Mouse (Mus musculus): ENCODE measurements around the gene Itga2b. TPM values are rescaled to one million over a fixed set of nuclear protein-coding genes. Genes with fewer than 3 reads are reported as not detected.

Gene Itga2b
- total and polyA plus RNA-seq, 3 experiments: 27.3 to 72.3 (median 27.8) TPM

DNA sequence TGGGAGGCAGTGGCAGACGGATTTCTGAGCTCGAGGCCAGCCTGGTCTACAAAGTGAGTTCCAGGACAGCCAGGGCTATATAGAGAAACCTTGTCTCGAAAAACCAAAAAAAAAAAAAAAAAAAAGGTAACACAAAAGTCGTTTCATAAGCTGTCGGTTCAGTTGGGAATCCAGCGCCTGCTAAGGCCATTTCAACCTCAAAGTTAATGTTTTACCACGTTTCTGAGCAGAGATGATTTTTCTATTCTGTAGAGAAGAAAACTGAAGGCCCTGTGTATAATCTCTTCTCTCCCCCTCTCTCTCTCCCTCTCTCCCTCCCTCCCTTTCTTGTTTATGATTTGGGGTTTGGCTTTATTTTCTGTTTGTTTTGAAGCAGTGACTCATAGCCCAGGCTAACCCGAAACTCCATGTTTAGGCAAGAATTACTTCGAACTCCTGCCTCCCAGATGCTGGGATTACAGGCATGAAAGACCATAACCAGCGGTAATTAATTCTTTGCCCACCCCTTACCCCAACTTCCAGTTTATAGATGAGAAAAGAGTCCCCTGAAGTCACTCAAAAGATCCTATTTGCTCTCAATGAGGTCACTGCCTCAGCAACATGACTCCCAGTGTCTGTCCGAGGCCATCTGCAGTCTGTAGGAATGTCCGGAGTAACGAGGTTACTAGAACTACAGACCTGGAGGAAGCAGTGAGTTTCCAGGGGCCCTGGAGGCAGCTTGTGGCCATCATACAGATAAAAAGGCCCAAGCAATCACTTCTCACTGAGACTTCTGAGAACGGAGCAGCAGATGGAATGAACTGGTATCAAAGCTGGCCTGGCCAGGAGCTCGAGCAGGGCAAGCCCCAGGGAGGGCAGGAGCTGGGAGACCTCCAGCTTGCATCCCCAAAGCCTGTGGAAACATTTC is 60.8 kb downstream of the Itga2b start:
- Histone ChIP-seq H3K4me3 (ENCODE audit: low read depth, low read length) (peak overlapping the region; percentile 84; the same call in 1 of the 2 replicates), H3K4me1 (ENCODE audit: insufficient read depth, low read depth, low read length) (peaks cover 54% of the 10 kb centered on the region), H3K9me3 (replicated peaks) (no peaks in the 10 kb centered on the region), H3K36me3 (replicated peaks) (peaks cover 22% of the 10 kb centered on the region), H3K27me3 (ENCODE audit: insufficient read depth, low read length) (peaks cover 12% of the 10 kb centered on the region)
- no peak for DNase-seq (ENCODE audit: low spot score)
- no peak for ATAC-seq (ENCODE audit: extremely low read depth, insufficient number of reproducible peaks, low FRiP score, poor library complexity, severe bottlenecking)
- TF ChIP-seq GATA1 (IDR thresholded peaks at IDR 0.05; ENCODE audit: borderline replicate concordance, low read length) (no peak), TAL1 (conservative IDR thresholded peaks at IDR 0.05; ENCODE audit: low read depth, low read length) (no peak), GATA2 (IDR thresholded peaks at IDR 0.05; ENCODE audit: borderline replicate concordance, low read depth, low read length) (no peak), POLR2AphosphoS5 (IDR thresholded peaks at IDR 0.05; ENCODE audit: insufficient replicate concordance, low read depth, low read length) (no peak), CTCF (IDR thresholded peaks at IDR 0.05; ENCODE audit: low read depth, low read length) (no peak)

DNA sequence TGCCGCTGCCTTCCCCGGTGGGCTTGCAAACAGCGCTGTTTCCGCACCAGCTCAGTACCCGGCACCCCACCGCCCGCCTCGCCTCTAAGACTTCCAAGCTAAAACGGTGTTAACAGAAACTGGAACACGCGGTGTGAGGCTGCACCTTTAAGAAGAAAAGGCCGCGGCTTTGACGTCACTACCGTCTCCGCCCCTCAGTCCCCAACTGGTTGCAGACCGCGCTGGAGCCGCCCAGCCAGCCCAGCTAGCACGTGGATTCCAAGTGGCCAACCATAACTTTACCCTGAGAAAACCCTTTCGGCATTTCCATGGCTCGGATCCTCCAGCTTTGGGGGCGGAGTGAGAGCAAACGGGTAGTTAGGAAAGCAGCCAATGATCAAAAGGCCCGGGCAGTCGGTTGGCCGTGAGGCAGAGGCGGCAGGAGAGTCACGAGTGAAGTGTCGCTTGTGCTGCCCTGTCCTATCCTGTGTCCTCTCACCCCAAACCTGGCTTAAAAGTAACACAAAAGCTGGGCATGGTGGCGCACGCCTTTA is 61.5 kb downstream of the Itga2b start:
- no peak for TF ChIP-seq TAL1 (conservative IDR thresholded peaks at IDR 0.05; ENCODE audit: low read depth, low read length)
- no peak for TF ChIP-seq GATA1 (IDR thresholded peaks at IDR 0.05; ENCODE audit: borderline replicate concordance, low read length)
- no peak for TF ChIP-seq POLR2AphosphoS5 (IDR thresholded peaks at IDR 0.05; ENCODE audit: insufficient replicate concordance, low read depth, low read length)
- no peak for TF ChIP-seq GATA2 (IDR thresholded peaks at IDR 0.05; ENCODE audit: borderline replicate concordance, low read depth, low read length)
- no peak for TF ChIP-seq CTCF (IDR thresholded peaks at IDR 0.05; ENCODE audit: low read depth, low read length)
- peaks cover 54% of the 10 kb centered on the region for H3K4me1 ChIP-seq (ENCODE audit: insufficient read depth, low read depth, low read length)
- H3K36me3 ChIP-seq (replicated peaks): peaks cover 29% of the 10 kb centered on the region
- ATAC-seq (ENCODE audit: extremely low read depth, insufficient number of reproducible peaks, low FRiP score, poor library complexity, severe bottlenecking) (peak; percentile 87), DNase-seq (ENCODE audit: low spot score) (peak; percentile 95)
- peak overlapping the region; percentile 84 for H3K4me3 ChIP-seq (ENCODE audit: low read depth, low read length)
- H3K27me3 ChIP-seq (ENCODE audit: insufficient read depth, low read length): peaks cover 6% of the 10 kb centered on the region
- H3K9me3 ChIP-seq (replicated peaks): no peaks in the 10 kb centered on the region

DNA sequence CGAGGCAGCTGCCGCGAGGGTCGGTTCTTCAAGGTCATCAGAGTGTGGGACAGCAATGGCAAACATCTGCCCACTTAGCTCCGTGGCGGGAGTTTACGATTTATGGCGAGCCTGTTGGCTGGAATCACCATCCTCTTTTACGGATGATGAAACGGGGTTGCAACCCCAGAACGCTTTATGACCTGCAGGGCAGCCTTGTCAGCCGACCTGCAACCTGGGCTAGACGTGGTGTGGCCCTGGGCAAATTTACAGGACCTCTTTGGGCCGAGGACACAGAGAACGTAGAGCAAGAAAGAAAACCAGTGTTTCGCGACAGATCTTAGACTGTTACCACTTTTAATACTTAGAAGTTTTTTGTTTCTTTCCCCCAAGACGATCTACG is 62.1 kb downstream of the Itga2b start, which contains the start of gene Slc25a39:
Gene Slc25a39, minus strand, starts transcription at position 113 of the 382 bp plus-strand sequence.
- H3K4me3 ChIP-seq (ENCODE audit: low read depth, low read length): peak within 1 kb of the TSS; percentile 84
- DNase-seq (ENCODE audit: low spot score) (peak; percentile 45), ATAC-seq (ENCODE audit: extremely low read depth, insufficient number of reproducible peaks, low FRiP score, poor library complexity, severe bottlenecking) (no peak)
- no peak for TF ChIP-seq CTCF (IDR thresholded peaks at IDR 0.05; ENCODE audit: low read depth, low read length)
- peaks cover 54% of the 10 kb centered on the region for H3K4me1 ChIP-seq (ENCODE audit: insufficient read depth, low read depth, low read length)
- no peaks in the 10 kb centered on the region for H3K9me3 ChIP-seq (replicated peaks)
- H3K36me3 ChIP-seq (replicated peaks): peaks cover 35% of the 10 kb centered on the region
- H3K27me3 ChIP-seq (ENCODE audit: insufficient read depth, low read length): peaks cover under 1% of the 10 kb centered on the region

DNA sequence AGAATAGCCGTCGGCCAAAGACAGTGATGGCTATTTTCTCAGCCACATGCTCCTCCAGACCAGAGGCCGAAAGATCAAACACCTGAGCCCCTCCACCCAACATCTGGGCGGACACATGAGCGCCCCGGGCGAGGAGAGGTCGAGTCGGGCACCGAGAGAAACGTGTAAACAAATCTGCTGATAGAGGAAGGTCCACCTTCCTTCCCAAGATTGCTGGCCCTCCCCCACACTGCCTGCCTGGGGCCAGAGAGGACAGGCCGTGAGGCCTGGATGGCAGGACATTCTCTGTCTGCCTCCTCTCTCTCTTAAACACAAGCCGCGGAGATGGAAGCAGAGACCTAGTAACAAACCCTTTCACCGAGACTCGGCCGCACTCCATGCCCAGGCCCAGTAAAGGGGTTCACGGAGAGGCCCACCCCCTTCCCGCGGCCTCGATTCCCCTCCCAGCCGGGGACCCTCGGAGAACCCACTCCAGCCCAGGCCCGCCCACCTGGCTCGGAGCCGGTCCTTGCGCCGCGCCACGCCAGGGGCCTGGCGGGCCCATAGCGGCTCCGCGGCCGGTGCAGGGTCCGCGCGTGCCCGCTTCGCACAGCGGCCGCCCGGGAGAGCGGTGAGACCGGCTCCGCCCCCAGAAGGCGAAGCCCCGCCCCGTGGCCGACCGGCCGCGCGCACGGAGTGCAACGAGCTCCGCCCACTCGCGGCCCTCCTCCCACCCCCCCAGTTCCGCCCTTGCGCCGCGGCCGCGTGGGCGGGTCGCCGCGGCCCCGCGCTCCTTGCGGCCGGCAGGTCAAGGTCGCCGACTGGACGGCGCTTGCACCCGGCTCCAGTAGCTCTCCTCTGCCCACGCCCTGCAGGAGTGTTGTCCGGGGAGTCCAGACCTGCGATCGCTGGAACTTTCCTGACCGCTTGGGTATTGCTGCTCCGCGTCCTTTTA is 62.8 kb downstream of the Itga2b start:
- H3K4me3 ChIP-seq (ENCODE audit: low read depth, low read length): peak overlapping the region; percentile 84
- peaks cover 41% of the 10 kb centered on the region for H3K36me3 ChIP-seq (replicated peaks)
- DNase-seq (ENCODE audit: low spot score) (peak; percentile 94), ATAC-seq (ENCODE audit: extremely low read depth, insufficient number of reproducible peaks, low FRiP score, poor library complexity, severe bottlenecking) (0 out of 2 replicates have a peak, but pooled peaks have one; percentile 18)
- no peaks in the 10 kb centered on the region for H3K9me3 ChIP-seq (replicated peaks)
- H3K27me3 ChIP-seq (ENCODE audit: insufficient read depth, low read length): no peaks in the 10 kb centered on the region; the same call in none of the 2 replicates
- TF ChIP-seq TAL1 (conservative IDR thresholded peaks at IDR 0.05; ENCODE audit: low read depth, low read length) (no peak), POLR2AphosphoS5 (IDR thresholded peaks at IDR 0.05; ENCODE audit: insufficient replicate concordance, low read depth, low read length) (no peak), GATA1 (IDR thresholded peaks at IDR 0.05; ENCODE audit: borderline replicate concordance, low read length) (no peak), CTCF (IDR thresholded peaks at IDR 0.05; ENCODE audit: low read depth, low read length) (no peak), GATA2 (IDR thresholded peaks at IDR 0.05; ENCODE audit: borderline replicate concordance, low read depth, low read length) (no peak)
- H3K4me1 ChIP-seq (ENCODE audit: insufficient read depth, low read depth, low read length): peaks cover 54% of the 10 kb centered on the region

DNA sequence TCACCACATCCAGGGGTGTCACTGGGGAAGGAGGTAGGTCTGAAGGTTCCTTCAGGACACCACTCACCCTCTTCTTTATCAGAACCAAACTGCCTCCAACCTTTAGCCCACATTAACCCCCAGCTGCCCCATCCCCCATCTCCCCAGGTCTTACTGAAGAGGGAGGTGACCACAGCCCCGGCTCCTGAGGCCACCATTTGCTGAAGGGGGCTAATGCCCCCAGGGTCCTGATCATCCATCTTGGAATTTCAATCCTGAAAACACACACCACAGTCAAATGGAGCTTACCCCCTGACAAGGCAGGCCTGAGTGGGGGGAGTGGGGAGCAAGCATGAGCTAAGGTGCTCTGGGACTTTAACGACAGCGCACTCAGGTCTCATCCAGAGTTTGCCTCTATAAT is 63.5 kb downstream of the Itga2b start:
- no peak for TF ChIP-seq GATA1 (IDR thresholded peaks at IDR 0.05; ENCODE audit: borderline replicate concordance, low read length)
- TF ChIP-seq TAL1 (conservative IDR thresholded peaks at IDR 0.05; ENCODE audit: low read depth, low read length): no peak
- TF ChIP-seq CTCF (IDR thresholded peaks at IDR 0.05; ENCODE audit: low read depth, low read length): no peak
- TF ChIP-seq GATA2 (IDR thresholded peaks at IDR 0.05; ENCODE audit: borderline replicate concordance, low read depth, low read length): no peak
- TF ChIP-seq POLR2AphosphoS5 (IDR thresholded peaks at IDR 0.05; ENCODE audit: insufficient replicate concordance, low read depth, low read length): no peak
- peaks cover 50% of the 10 kb centered on the region for H3K4me1 ChIP-seq (ENCODE audit: insufficient read depth, low read depth, low read length)
- H3K9me3 ChIP-seq (replicated peaks): no peaks in the 10 kb centered on the region
- peaks cover 49% of the 10 kb centered on the region for H3K36me3 ChIP-seq (replicated peaks)
- H3K4me3 ChIP-seq (ENCODE audit: low read depth, low read length): peak overlapping the region; percentile 84
- ATAC-seq (ENCODE audit: extremely low read depth, insufficient number of reproducible peaks, low FRiP score, poor library complexity, severe bottlenecking) (no peak), DNase-seq (ENCODE audit: low spot score) (no peak)
- no peaks in the 10 kb centered on the region; the same call in 1 of the 2 replicates for H3K27me3 ChIP-seq (ENCODE audit: insufficient read depth, low read length)
